Mouse (Mus musculus) liver, embryonic 15.5 days (tissue): ENCODE results near the gene Il12rb2. TPM values are rescaled to one million over a fixed set of nuclear protein-coding genes. Genes with fewer than 3 reads are reported as not detected.

Experiments used
- ATAC-seq: fragments of 200-750 bp; cut with Nextera tagmentation; 2 replicates; pipeline ENCODE4 v1.8.0; 2017; ENCODE audit warnings: moderate number of reproducible peaks, mild to moderate bottlenecking, moderate library complexity; ENCODE audit not compliant: insufficient read depth
- H3K27ac ChIP-seq: fragments of 300-500 bp; sonication (generic); replicated peaks from 2 replicates; pipeline ENCODE4 v1.5.1; 2015; ENCODE audit warnings: mild to moderate bottlenecking, inconsistent platforms
- H3K27me3 ChIP-seq: fragments of 300-500 bp; sonication (generic); 2 replicates; pipeline ENCODE4 v1.6.1; 2015; ENCODE audit warnings: mild to moderate bottlenecking, inconsistent platforms
- H3K36me3 ChIP-seq: fragments of 300-500 bp; sonication (generic); replicated peaks from 2 replicates; pipeline ENCODE4 v1.6.1; 2015; ENCODE audit warnings: moderate library complexity, mild to moderate bottlenecking, inconsistent platforms
- H3K4me1 ChIP-seq: fragments of 300-500 bp; sonication (generic); replicated peaks from 2 replicates; pipeline ENCODE4 v1.6.1; 2015; ENCODE audit warnings: inconsistent platforms
- H3K4me2 ChIP-seq: fragments of 300-500 bp; sonication (generic); 2 replicates; pipeline ENCODE4 v1.6.1; 2015; ENCODE audit warnings: moderate library complexity, mild to moderate bottlenecking, inconsistent platforms
- H3K4me3 ChIP-seq: fragments of 300-500 bp; sonication (generic); replicated peaks from 2 replicates; pipeline ENCODE4 v1.5.1; 2015; ENCODE audit warnings: mild to moderate bottlenecking, inconsistent platforms
- H3K9ac ChIP-seq: fragments of 300-500 bp; sonication (generic); 2 replicates; pipeline ENCODE4 v1.6.1; 2015; ENCODE audit warnings: moderate library complexity, mild to moderate bottlenecking, inconsistent platforms
- H3K9me3 ChIP-seq: fragments of 300-500 bp; sonication (generic); replicated peaks from 2 replicates; pipeline ENCODE4 v1.6.1; 2016; ENCODE audit warnings: inconsistent platforms
- WGBS: fragments of 180-500 bp; shearing (Covaris S2); methylation state at CpG from one replicate; pipeline ENCODE4 v1.1.7; 2015; ENCODE audit warnings: mixed read lengths; ENCODE audit not compliant: insufficient replicate concordance; 5-methylcytosine and 5-hydroxymethylcytosine counted together
- polyA plus RNA-seq: library from polyadenylated mRNA; unstranded; fragments of >200 nt; fragmentation: Nextera tagmentation; extraction: Ambion mirVana; gene quantifications from 2 replicates; pipeline ENCODE4 v1.2.1, GENCODE M21; 2015

The Il12rb2 gene
- polyA plus RNA-seq, 1 experiment from 2014 or later = 0.25 TPM

DNA sequence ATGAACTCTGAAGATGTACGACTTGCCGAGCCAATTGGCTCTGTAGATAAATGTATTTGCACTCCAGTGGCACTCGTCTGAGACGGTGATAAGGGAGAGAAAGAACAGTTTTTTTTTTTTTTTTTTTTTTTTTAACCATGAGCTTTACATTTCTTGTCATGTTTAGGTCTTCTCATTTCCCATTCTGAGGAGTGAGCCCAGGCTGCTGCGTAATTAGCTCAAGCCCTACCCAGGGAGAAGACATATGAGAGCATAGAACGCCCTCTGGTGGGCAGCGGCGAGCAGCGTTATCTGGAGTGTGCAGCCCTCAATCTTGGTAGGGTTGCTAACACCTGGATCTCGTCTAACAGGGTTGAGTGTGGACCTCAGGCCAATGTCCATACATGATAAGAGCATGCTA is 57.5 kb downstream of the Il12rb2 start:
- ATAC-seq = peak; percentile 63
- no peak overlapping the region for H3K4me3 ChIP-seq
- H3K9me3 ChIP-seq = no peaks in the 10 kb centered on the region
- peaks cover 11% of the 10 kb centered on the region; the same call in 1 of the 2 replicates for H3K4me1 ChIP-seq
- H3K4me2 ChIP-seq = 0 out of 2 replicates have a peak overlapping the region, but pooled peaks have one; percentile 8
- no peak overlapping the region for H3K9ac ChIP-seq
- H3K27me3 ChIP-seq = no peaks in the 10 kb centered on the region
- 10% methylated on average over 10 of the region's 10 CpGs for WGBS
- H3K27ac ChIP-seq = no peak overlapping the region
- no peaks in the 10 kb centered on the region for H3K36me3 ChIP-seq

DNA sequence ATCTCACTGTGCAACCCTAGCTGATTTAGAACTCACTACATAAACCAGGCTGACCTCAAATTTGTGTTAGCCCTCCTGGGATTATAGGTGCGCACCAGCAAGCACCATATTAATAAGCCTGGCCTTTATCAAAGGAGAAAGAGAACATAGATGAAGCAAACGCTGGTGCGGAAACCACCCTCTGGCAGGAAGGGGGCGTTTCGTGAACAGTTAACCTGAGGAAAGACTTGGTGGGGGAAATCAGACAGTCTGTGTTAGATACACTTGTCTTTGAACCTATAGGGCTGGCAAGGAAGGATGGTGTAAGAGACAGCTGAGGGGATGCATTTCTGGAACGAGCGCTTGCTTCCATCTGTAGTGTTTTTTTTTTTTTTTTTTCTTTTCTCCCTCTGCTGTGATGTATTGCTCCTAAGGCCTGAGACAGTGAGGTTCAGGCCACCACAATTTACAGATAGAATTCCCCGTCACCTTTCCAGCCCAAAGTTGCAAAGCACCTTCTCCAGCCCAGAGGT is 58.1 kb downstream of the Il12rb2 start:
- no peak for ATAC-seq
- H3K36me3 ChIP-seq = no peaks in the 10 kb centered on the region
- H3K4me1 ChIP-seq = peaks cover 11% of the 10 kb centered on the region; the same call in 1 of the 2 replicates

DNA sequence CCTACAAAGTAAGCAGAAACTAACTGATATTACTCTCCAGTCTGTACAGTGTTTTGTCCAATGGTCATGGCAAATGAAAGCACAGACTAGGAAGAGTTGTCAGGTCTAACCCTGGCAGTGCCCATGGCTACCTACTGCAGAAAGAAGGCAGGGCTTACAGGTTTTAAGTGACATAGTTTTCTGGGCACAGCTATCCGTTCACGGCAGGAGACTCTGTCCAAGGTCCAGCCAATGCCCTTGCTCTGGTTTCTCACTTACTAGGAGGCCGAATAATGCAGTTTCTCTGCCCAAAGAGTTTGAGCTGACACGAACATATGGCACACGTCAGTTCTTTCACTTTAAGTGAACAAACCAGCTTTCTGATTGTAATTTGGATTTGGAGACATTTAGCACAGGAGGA is 58.9 kb downstream of the Il12rb2 start:
- H3K9me3 ChIP-seq = no peaks in the 10 kb centered on the region
- no peak overlapping the region for H3K9ac ChIP-seq
- H3K4me2 ChIP-seq = no peak overlapping the region
- no peaks in the 10 kb centered on the region for H3K36me3 ChIP-seq
- no peak for ATAC-seq
- H3K4me1 ChIP-seq = peaks cover 11% of the 10 kb centered on the region; the same call in 1 of the 2 replicates
- no peaks in the 10 kb centered on the region for H3K27me3 ChIP-seq
- no peak overlapping the region for H3K27ac ChIP-seq
- no peak overlapping the region for H3K4me3 ChIP-seq
- WGBS = 63% methylated on average over 5 of the region's 5 CpGs

More for the DNA sequence above, 58.1 kb downstream of the Il12rb2 start:
- H3K27ac ChIP-seq = no peak overlapping the region
- no peak overlapping the region for H3K9ac ChIP-seq
- H3K4me3 ChIP-seq = no peak overlapping the region
- no peaks in the 10 kb centered on the region for H3K9me3 ChIP-seq
- 67% methylated on average over 8 of the region's 8 CpGs for WGBS
- H3K27me3 ChIP-seq = no peaks in the 10 kb centered on the region
- H3K4me2 ChIP-seq = 0 out of 2 replicates have a peak overlapping the region, but pooled peaks have one; percentile 8

DNA sequence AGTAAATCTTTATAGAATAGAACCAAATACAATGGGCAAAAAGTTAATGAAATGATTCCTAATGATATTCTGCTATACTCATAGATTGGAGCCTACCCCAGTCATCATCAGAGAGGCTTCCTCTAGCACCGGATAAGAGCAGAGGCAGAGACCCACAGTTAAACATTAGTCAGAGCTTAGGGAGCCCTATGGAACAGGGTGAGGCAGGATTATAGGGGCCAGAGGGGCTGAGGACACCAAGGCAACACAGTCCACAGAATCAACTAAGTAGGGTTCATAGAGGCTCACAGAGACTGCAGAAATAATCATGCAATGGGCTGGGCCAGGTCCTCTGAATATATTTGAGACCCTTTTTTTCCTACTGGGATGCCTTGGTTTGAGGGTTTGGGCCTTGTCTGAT is 61.3 kb downstream of the Il12rb2 start:
- no peaks in the 10 kb centered on the region for H3K36me3 ChIP-seq
- no peak overlapping the region for H3K4me2 ChIP-seq
- no peaks in the 10 kb centered on the region for H3K9me3 ChIP-seq
- no peak for ATAC-seq
- peaks cover 11% of the 10 kb centered on the region; the same call in 1 of the 2 replicates for H3K4me1 ChIP-seq
- no peak overlapping the region for H3K9ac ChIP-seq
- no peak overlapping the region for H3K27ac ChIP-seq
- no peak overlapping the region for H3K4me3 ChIP-seq
- no peaks in the 10 kb centered on the region for H3K27me3 ChIP-seq
- 60% methylated on average over 1 of the region's 1 CpGs for WGBS

DNA sequence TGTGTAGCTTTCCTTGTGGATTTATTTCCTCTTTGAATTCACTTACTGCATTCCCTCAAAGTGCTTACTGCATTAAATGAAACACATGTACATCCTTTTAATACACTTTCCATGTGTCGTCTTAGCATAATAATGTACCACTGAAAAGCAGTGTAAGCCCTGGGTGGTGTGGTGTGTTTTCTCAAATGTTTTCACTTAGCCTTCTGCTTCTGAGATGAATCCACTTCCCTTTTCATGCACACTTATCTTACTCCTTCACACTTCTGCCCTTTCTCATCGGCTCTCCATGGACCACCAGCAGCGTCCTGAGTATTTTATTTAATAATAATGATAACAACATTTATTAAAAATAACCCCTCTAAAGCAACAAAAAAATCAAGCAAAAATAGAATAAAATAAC is 66.2 kb downstream of the Il12rb2 start:
- Histone ChIP-seq H3K4me1 (no peaks in the 10 kb centered on the region), H3K36me3 (no peaks in the 10 kb centered on the region), H3K27me3 (no peaks in the 10 kb centered on the region), H3K9me3 (no peaks in the 10 kb centered on the region), H3K9ac (no peak overlapping the region), H3K27ac (no peak overlapping the region), H3K4me2 (no peak overlapping the region), H3K4me3 (no peak overlapping the region)
- WGBS = 27% methylated on average over 3 of the region's 3 CpGs
- ATAC-seq = no peak

DNA sequence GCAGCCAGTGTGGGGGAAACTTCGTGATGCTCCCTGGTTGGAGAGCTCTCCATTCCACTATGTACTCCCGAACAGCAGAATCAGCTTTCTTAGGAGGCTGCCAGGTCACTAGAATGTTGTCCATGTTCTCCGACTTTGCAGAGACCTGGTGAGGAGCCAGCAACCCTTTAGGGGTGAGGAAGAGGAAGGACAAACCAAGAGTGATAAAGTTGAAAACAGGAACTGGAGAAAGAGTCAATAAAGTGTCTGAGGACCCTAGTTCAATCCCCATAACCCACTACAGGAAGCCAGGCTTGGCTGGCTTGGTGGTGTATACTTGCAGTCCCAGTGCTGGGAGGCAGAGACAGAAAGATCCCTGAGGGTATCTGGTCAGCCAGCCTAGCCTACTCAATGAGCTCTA is 67.0 kb downstream of the Il12rb2 start:
- H3K4me3 ChIP-seq = no peak overlapping the region
- ATAC-seq = no peak
- no peaks in the 10 kb centered on the region for H3K36me3 ChIP-seq
- H3K4me2 ChIP-seq = no peak overlapping the region
- H3K27ac ChIP-seq = no peak overlapping the region
- H3K9ac ChIP-seq = no peak overlapping the region
- 50% methylated on average over 3 of the region's 3 CpGs for WGBS
- no peaks in the 10 kb centered on the region for H3K4me1 ChIP-seq
- no peaks in the 10 kb centered on the region for H3K27me3 ChIP-seq
- H3K9me3 ChIP-seq = no peaks in the 10 kb centered on the region

DNA sequence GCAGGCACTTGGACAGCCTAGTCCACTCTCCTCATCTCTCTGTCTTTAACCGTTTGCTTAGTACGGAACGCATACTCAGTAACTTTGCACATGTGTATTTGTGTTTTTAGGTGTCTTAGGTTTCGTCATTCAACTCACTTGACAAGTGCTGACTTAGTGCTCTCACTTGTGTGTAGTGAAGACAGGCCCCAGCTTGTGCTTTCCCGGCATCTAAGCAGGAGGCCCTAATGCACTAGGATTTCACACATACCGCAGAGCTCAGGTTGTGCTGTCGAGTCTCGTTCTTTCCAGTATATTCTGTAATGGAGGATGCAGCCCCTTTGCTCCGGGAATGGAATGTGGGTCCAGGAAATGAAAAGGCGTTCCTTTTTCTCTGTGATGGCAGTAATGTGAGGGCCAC is 72.8 kb downstream of the Il12rb2 start:
- Histone ChIP-seq H3K27ac (no peak overlapping the region), H3K9ac (no peak overlapping the region), H3K27me3 (no peaks in the 10 kb centered on the region), H3K4me3 (no peak overlapping the region), H3K36me3 (no peaks in the 10 kb centered on the region), H3K4me2 (no peak overlapping the region), H3K4me1 (peaks cover 6% of the 10 kb centered on the region; the same call in 1 of the 2 replicates), H3K9me3 (no peaks in the 10 kb centered on the region)
- WGBS = 80% methylated on average over 10 of the region's 10 CpGs
- no peak for ATAC-seq

DNA sequence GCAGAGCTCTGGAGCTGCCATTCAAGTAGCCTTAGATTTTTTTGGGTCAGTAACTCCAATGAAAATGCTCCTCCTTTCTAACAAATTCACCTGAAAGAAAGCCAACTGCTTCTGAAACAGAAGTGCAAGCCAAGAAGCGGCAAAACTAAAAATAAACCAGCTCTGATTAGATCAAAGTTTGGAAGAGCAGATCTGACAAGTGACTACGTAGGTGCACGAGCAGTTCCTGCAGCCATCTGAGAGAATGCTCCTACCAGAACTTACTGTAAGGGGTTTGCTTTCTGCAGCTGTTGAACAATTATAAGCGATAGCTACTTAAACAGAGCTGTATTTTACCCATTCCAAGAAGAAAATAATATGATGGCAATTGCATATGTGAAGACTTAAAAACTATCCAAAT is 73.5 kb downstream of the Il12rb2 start:
- Histone ChIP-seq H3K4me3 (no peak overlapping the region), H3K4me1 (peaks cover 6% of the 10 kb centered on the region; the same call in 1 of the 2 replicates), H3K36me3 (no peaks in the 10 kb centered on the region), H3K4me2 (no peak overlapping the region), H3K9ac (no peak overlapping the region), H3K27ac (no peak overlapping the region), H3K27me3 (no peaks in the 10 kb centered on the region), H3K9me3 (no peaks in the 10 kb centered on the region)
- no peak for ATAC-seq
- 67% methylated on average over 4 of the region's 4 CpGs for WGBS

DNA sequence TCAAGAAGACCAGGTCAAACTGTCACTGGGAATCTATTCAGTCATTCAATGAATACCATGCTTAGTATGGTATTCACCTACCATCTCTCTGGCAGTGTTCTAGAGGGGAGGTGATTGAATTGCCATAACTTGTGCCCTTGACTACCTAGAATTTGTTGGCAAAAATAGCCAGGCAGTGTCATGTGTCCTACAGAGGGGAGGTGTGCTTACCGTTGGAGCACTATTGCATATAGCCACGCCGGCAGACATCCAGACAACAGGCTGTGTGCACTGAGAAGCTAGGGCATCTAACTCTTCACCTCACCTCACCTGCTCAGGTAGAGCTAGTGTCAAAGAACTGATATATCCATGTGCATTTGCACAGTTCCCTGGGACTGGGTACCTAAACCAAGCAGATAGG is 74.8 kb downstream of the Il12rb2 start:
- WGBS = 82% methylated on average over 3 of the region's 3 CpGs
- Histone ChIP-seq H3K9ac (no peak overlapping the region), H3K27me3 (no peaks in the 10 kb centered on the region), H3K4me3 (no peak overlapping the region), H3K9me3 (no peaks in the 10 kb centered on the region), H3K36me3 (no peaks in the 10 kb centered on the region), H3K4me2 (no peak overlapping the region), H3K4me1 (peaks cover 6% of the 10 kb centered on the region; the same call in 1 of the 2 replicates), H3K27ac (no peak overlapping the region)
- ATAC-seq = no peak

DNA sequence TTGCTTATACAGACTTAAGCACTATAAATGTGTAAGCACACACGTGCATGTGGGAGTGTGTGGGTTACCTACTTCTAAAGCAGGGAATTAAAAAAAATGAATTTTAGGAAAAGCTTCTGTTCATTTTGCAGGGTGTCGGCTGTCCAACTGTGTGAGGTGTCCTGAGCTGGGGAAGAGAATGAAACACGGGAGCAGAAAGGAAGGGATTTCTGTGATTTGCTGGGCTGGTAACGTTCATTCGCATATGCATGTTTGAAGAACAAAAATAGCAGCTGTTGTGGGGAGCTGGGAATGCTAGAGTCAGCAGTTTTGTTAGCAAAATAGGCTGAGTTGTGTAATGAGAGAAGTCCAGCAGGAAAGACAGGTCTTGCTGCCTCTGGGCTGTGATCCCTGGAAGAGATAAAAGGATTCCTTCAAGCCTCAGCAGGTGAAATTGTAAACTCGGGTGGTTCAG is 75.3 kb downstream of the Il12rb2 start:
- H3K9ac ChIP-seq = no peak overlapping the region
- peaks cover 6% of the 10 kb centered on the region; the same call in 1 of the 2 replicates for H3K4me1 ChIP-seq
- no peak overlapping the region for H3K27ac ChIP-seq
- 61% methylated on average over 6 of the region's 6 CpGs for WGBS
- no peak overlapping the region for H3K4me3 ChIP-seq
- no peaks in the 10 kb centered on the region for H3K9me3 ChIP-seq
- no peaks in the 10 kb centered on the region for H3K36me3 ChIP-seq
- H3K4me2 ChIP-seq = no peak overlapping the region
- no peaks in the 10 kb centered on the region for H3K27me3 ChIP-seq
- peak; percentile 61 for ATAC-seq

DNA sequence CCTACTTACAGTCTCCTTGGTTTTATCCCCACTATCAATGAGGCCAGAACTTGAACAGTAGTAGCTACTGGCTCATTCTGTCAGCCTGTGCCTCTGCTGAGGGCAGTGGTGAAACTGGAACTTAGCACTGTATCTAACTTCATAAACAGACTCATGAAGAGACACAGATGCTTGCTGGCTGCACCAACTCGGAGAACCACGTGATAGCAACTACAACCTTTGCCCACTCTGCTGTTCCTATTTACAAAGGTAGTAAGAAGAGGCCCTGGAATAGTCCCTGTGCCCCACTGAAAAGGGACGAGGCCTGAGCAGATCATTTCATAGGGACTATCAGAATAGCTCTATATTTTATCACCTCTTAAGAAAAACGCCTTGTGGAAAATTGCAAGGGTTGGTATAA is 75.7 kb downstream of the Il12rb2 start:
- ATAC-seq = peak; percentile 76
- no peak overlapping the region for H3K4me3 ChIP-seq
- H3K27me3 ChIP-seq = no peaks in the 10 kb centered on the region
- no peak overlapping the region for H3K9ac ChIP-seq
- WGBS = 56% methylated on average over 4 of the region's 4 CpGs
- H3K4me1 ChIP-seq = peaks cover 6% of the 10 kb centered on the region; the same call in 1 of the 2 replicates
- peak overlapping the region; percentile 31; the same call in 1 of the 2 replicates for H3K27ac ChIP-seq
- H3K36me3 ChIP-seq = no peaks in the 10 kb centered on the region
- no peaks in the 10 kb centered on the region for H3K9me3 ChIP-seq
- no peak overlapping the region for H3K4me2 ChIP-seq

DNA sequence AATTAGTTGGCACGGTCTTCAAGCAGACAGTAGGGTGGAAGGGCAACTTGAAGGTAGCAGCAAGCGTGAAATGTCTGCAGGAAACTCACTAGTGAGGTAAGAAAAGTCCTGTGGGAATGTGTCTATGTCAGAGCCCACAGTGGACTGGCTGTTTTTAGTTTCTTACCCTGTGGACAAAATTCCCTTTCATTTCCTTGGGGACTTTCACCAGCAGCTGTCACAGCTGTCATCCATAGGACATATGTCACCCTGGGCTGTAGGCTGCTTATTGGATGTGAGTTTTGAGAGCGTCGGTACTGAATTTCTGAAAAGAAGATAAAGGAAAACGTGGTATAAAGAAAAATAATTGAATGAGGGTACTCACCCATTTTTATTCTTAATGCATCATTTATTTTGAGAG is 77.2 kb downstream of the Il12rb2 start:
- Histone ChIP-seq H3K27me3 (no peaks in the 10 kb centered on the region), H3K9ac (no peak overlapping the region), H3K9me3 (no peaks in the 10 kb centered on the region), H3K4me3 (no peak overlapping the region), H3K27ac (no peak overlapping the region), H3K4me2 (no peak overlapping the region), H3K4me1 (peaks cover 6% of the 10 kb centered on the region; the same call in 1 of the 2 replicates), H3K36me3 (no peaks in the 10 kb centered on the region)
- WGBS = 79% methylated on average over 5 of the region's 5 CpGs
- no peak for ATAC-seq
